Mouse (Mus musculus) hindbrain, embryonic 16.5 days (tissue): ENCODE measurements around the gene Zfp526. TPM values are rescaled to one million over a fixed set of nuclear protein-coding genes. Genes with fewer than 3 reads are reported as not detected.

Source experiments
- ATAC-seq: fragments of 200-750 bp; cut with Nextera tagmentation; 2 replicates; pipeline ENCODE4 v1.8.0; 2017; ENCODE audit warnings: moderate TSS enrichment, moderate library complexity
- H3K27ac ChIP-seq: fragments of 300-500 bp; sonication (generic); 2 replicates; pipeline ENCODE4 v1.5.1; 2014; ENCODE audit warnings: low read depth, mild to moderate bottlenecking, control low read depth, low read length, moderate library complexity
- H3K27me3 ChIP-seq: fragments of 300-500 bp; sonication (generic); replicated peaks from 2 replicates; pipeline ENCODE4 v1.6.1; 2014; ENCODE audit warnings: low read length; ENCODE audit not compliant: control insufficient read depth, insufficient read depth
- H3K36me3 ChIP-seq: fragments of 300-500 bp; sonication (generic); 2 replicates; pipeline ENCODE4 v1.6.1; 2014; ENCODE audit warnings: mild to moderate bottlenecking, low read length, moderate library complexity, mixed read lengths; ENCODE audit not compliant: control insufficient read depth, insufficient read depth
- H3K4me1 ChIP-seq: fragments of 300-500 bp; sonication (generic); 2 replicates; pipeline ENCODE4 v1.6.1; 2014; ENCODE audit warnings: low read depth, low read length; ENCODE audit not compliant: control insufficient read depth, insufficient read depth
- H3K4me2 ChIP-seq: fragments of 300-500 bp; sonication (generic); 2 replicates; pipeline ENCODE4 v1.6.1; 2014; ENCODE audit warnings: mild to moderate bottlenecking, low read length, control low read depth, moderate library complexity
- H3K4me3 ChIP-seq: fragments of 300-500 bp; sonication (generic); 2 replicates; pipeline ENCODE4 v1.5.1; 2014; ENCODE audit warnings: mild to moderate bottlenecking, low read length, control low read depth, moderate library complexity
- H3K9ac ChIP-seq: fragments of 300-500 bp; sonication (generic); 2 replicates; pipeline ENCODE4 v1.6.1; 2014; ENCODE audit warnings: low read depth, mild to moderate bottlenecking, control low read depth, low read length, moderate library complexity
- H3K9me3 ChIP-seq: fragments of 300-500 bp; sonication (generic); 2 replicates; pipeline ENCODE4 v1.6.1; 2014; ENCODE audit warnings: mild to moderate bottlenecking, low read length, moderate library complexity; ENCODE audit not compliant: control insufficient read depth
- WGBS: fragments of 180-500 bp; shearing (Covaris S2); extraction: QIAGEN DNeasy Blood & Tissue Kit; methylation state at CpG from one replicate; pipeline ENCODE4 v1.1.7; 2014; 5-methylcytosine and 5-hydroxymethylcytosine counted together
- polyA plus RNA-seq: library from polyadenylated mRNA; unstranded; fragments of >200 nt; fragmentation: Nextera tagmentation; extraction: Ambion mirVana; gene quantifications from 2 replicates; pipeline ENCODE4 v1.2.1, GENCODE M21; 2015

Zfp526 gene
- polyA plus RNA-seq, 1 experiment from 2014 or later, result 1.8 TPM

- H3K27ac ChIP-seq, result peak overlapping the region; percentile 81
- H3K9me3 ChIP-seq, result no peaks in the 10 kb centered on the region
- peak overlapping the region; percentile 78 for H3K4me3 ChIP-seq
- H3K36me3 ChIP-seq, result peaks cover 4% of the 10 kb centered on the region; the same call in 1 of the 2 replicates
- WGBS, result under 1% methylated on average over 16 of the region's 16 CpGs
- H3K4me1 ChIP-seq, result peaks cover 27% of the 10 kb centered on the region
- peak overlapping the region; percentile 82 for H3K9ac ChIP-seq
- H3K27me3 ChIP-seq, result no peaks in the 10 kb centered on the region
- peak; percentile 43 for ATAC-seq
- peak overlapping the region; percentile 92 for H3K4me2 ChIP-seq
These were observed 1.8 kb upstream of the Zfp526 start for GRCm38 (mm10) chr7:25219416-25219750.

- Histone ChIP-seq H3K4me1 (peaks cover 27% of the 10 kb centered on the region), H3K4me2 (peak overlapping the region; percentile 92), H3K4me3 (peak overlapping the region; percentile 78), H3K9ac (peak overlapping the region; percentile 82), H3K27ac (peak overlapping the region; percentile 81), H3K27me3 (no peaks in the 10 kb centered on the region), H3K9me3 (no peaks in the 10 kb centered on the region), H3K36me3 (peaks cover 9% of the 10 kb centered on the region; the same call in 1 of the 2 replicates)
- peak; percentile 78 for ATAC-seq
- WGBS, result 4% methylated on average over 31 of the region's 31 CpGs
These were observed 1.3 kb upstream of the Zfp526 start for GRCm38 (mm10) chr7:25219756-25220456.

- Histone ChIP-seq H3K9ac (peak within 1 kb of the TSS; percentile 85), H3K4me2 (peak within 1 kb of the TSS; percentile 92), H3K27ac (peak within 1 kb of the TSS; percentile 91), H3K4me1 (peaks cover 27% of the 10 kb centered on the region), H3K9me3 (no peaks in the 10 kb centered on the region), H3K36me3 (peaks cover 16% of the 10 kb centered on the region), H3K27me3 (no peaks in the 10 kb centered on the region), H3K4me3 (peak within 1 kb of the TSS; percentile 78)
- no peak for ATAC-seq
- 9% methylated on average over 20 of the region's 20 CpGs for WGBS
These were observed 646 bp upstream of the Zfp526 start, which contains the start of gene Dedd2 for GRCm38 (mm10) chr7:25220457-25221101. Gene Dedd2 (minus strand): TSS chr7:25220615.

- no peak for ATAC-seq
- Histone ChIP-seq H3K36me3 (peaks cover 26% of the 10 kb centered on the region), H3K4me2 (peak overlapping the region; percentile 92), H3K9me3 (no peaks in the 10 kb centered on the region), H3K27me3 (no peaks in the 10 kb centered on the region), H3K4me3 (peak overlapping the region; percentile 78), H3K9ac (peak overlapping the region; percentile 85; the same call in 1 of the 2 replicates), H3K4me1 (peaks cover 27% of the 10 kb centered on the region), H3K27ac (no peak overlapping the region)
- 86% methylated on average over 10 of the region's 10 CpGs for WGBS
These were observed 1.2 kb downstream of the Zfp526 start for GRCm38 (mm10) chr7:25222275-25222967.

GRCm38 (mm10) chr7:25227523-25228300 is 6.5 kb downstream of the Zfp526 start:
- Histone ChIP-seq H3K4me3 (no peak overlapping the region), H3K9me3 (no peaks in the 10 kb centered on the region), H3K36me3 (peaks cover 59% of the 10 kb centered on the region), H3K4me1 (no peaks in the 10 kb centered on the region), H3K9ac (no peak overlapping the region), H3K4me2 (no peak overlapping the region), H3K27ac (no peak overlapping the region), H3K27me3 (no peaks in the 10 kb centered on the region)
- 100% methylated on average over 1 of the region's 1 CpGs for WGBS
- no peak for ATAC-seq

GRCm38 (mm10) chr7:25230690-25231285 is 9.6 kb downstream of the Zfp526 start:
- no peak overlapping the region for H3K27ac ChIP-seq
- WGBS, result 88% methylated on average over 9 of the region's 9 CpGs
- ATAC-seq, result no peak
- no peak overlapping the region for H3K4me3 ChIP-seq
- H3K27me3 ChIP-seq, result no peaks in the 10 kb centered on the region
- H3K4me2 ChIP-seq, result no peak overlapping the region
- peaks cover 54% of the 10 kb centered on the region for H3K36me3 ChIP-seq
- no peak overlapping the region for H3K9ac ChIP-seq
- no peaks in the 10 kb centered on the region for H3K9me3 ChIP-seq
- H3K4me1 ChIP-seq, result peaks cover 7% of the 10 kb centered on the region

GRCm38 (mm10) chr7:25232101-25232648 is 10.9 kb downstream of the Zfp526 start:
- Histone ChIP-seq H3K9me3 (no peaks in the 10 kb centered on the region), H3K4me1 (peaks cover 19% of the 10 kb centered on the region), H3K27me3 (no peaks in the 10 kb centered on the region), H3K4me2 (no peak overlapping the region), H3K27ac (no peak overlapping the region), H3K36me3 (peaks cover 46% of the 10 kb centered on the region), H3K4me3 (no peak overlapping the region), H3K9ac (no peak overlapping the region)
- no peak for ATAC-seq
- WGBS, result 60% methylated on average over 5 of the region's 5 CpGs

GRCm38 (mm10) chr7:25233061-25233460 is 11.8 kb downstream of the Zfp526 start:
- Histone ChIP-seq H3K4me2 (no peak overlapping the region), H3K4me1 (peaks cover 19% of the 10 kb centered on the region), H3K9me3 (no peaks in the 10 kb centered on the region), H3K36me3 (peaks cover 46% of the 10 kb centered on the region), H3K27me3 (no peaks in the 10 kb centered on the region), H3K27ac (no peak overlapping the region), H3K4me3 (no peak overlapping the region), H3K9ac (no peak overlapping the region)
- WGBS, result 72% methylated on average over 2 of the region's 2 CpGs
- no peak for ATAC-seq
